Mouse (Mus musculus): ENCODE results near the gene Efnb3. TPM values are rescaled to one million over a fixed set of nuclear protein-coding genes. Genes with fewer than 3 reads are reported as not detected.
A peak's percentile ranks its signal among the peaks of the same experiment; 100 is the strongest.
"Not testable (repeated sequence)": the region's sequence is repeated elsewhere in the genome, so short reads cannot be mapped to it uniquely, and the experiment has no call there.

Efnb3 gene
- polyA plus RNA-seq, 1 experiment from 2014 or later: 68.1 TPM

DNA sequence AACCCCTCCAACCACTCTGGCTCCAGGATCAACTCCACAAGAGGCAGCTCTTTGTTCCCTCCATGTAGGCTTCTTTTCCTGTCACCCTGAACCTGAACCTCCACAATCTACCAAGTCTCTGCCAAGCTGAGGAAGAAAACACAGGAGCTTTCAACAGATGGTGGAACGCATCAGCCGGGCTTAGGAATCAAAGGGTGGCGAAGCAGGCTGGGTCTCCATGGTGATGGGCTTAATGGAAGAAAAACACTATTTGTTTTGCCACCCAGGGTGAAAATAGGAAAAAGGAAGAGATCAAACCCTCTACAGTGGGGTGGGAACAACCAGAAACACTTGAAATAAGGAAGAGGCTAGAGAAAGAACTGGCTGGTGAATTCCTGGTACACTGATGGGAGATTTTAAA is 16.4 kb downstream of the Efnb3 start:
- no peak for ATAC-seq (ENCODE audit: low read depth)
- no peaks in the 10 kb centered on the region for H3K36me3 ChIP-seq
- peaks cover 44% of the 10 kb centered on the region for H3K4me1 ChIP-seq (replicated peaks)
- H3K27me3 ChIP-seq: no peaks in the 10 kb centered on the region
- H3K27ac ChIP-seq (replicated peaks): 0 out of 2 replicates have a peak overlapping the region, but pooled peaks have one; percentile 23
- WGBS: 10% methylated on average over 3 of the region's 3 CpGs
- no peaks in the 10 kb centered on the region for H3K9me3 ChIP-seq
- no peak overlapping the region for H3K9ac ChIP-seq
- H3K4me2 ChIP-seq: no peak overlapping the region
- H3K4me3 ChIP-seq: no peak overlapping the region

DNA sequence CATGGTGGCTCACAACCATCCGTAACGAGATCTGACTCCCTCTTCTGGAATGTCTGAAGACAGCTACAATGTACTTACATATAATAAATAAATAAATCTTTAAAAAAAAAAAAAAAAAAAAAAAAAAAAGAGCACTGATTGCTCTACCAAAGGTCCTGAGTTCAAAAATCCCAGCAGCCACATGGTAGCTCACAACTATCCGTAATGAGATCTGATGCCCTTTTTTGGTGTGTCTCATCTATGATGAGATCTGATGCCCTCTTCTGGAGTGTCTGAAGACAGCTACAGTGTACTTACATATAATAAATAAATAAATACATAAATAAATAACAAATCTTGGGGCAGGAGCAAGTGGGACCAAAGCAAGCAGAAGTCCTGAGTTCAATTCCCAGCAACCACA is 18.3 kb downstream of the Efnb3 start:
- not testable (repeated sequence) for H3K9me3 ChIP-seq; H3K9ac ChIP-seq; H3K27ac ChIP-seq (replicated peaks); H3K4me2 ChIP-seq; ATAC-seq (ENCODE audit: low read depth); H3K4me3 ChIP-seq; H3K36me3 ChIP-seq; H3K27me3 ChIP-seq
- H3K4me1 ChIP-seq (replicated peaks): peaks cover 25% of the 10 kb centered on the region
- WGBS: 70% methylated on average over 1 of the region's 3 CpGs

DNA sequence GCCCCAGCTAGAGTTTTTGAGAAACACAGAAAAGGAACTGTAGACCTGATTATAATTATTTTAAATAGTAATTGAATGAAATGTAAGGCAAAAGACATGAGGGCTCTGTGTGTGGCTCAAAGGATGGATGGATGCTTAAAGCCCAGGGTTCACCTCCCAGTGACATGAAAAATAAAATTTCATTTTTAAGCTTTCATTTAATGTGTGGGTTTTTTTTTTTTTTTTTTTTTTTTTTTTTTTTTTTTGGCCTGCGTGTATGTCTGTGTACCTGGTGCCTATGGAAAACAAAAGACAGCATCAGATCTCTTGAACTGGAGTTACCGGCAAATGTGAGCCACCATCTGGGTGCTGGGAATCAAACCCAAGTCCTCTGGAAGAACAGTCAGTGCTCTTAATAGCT is 19.3 kb downstream of the Efnb3 start:
- Histone ChIP-seq H3K27me3 (no peaks in the 10 kb centered on the region), H3K4me1 (replicated peaks) (peaks cover 16% of the 10 kb centered on the region), H3K36me3 (no peaks in the 10 kb centered on the region), H3K4me3 (no peak overlapping the region), H3K27ac (replicated peaks) (no peak overlapping the region), H3K4me2 (no peak overlapping the region), H3K9me3 (no peaks in the 10 kb centered on the region), H3K9ac (no peak overlapping the region)
- no peak for ATAC-seq (ENCODE audit: low read depth)
- WGBS: 93% methylated on average over 2 of the region's 2 CpGs

DNA sequence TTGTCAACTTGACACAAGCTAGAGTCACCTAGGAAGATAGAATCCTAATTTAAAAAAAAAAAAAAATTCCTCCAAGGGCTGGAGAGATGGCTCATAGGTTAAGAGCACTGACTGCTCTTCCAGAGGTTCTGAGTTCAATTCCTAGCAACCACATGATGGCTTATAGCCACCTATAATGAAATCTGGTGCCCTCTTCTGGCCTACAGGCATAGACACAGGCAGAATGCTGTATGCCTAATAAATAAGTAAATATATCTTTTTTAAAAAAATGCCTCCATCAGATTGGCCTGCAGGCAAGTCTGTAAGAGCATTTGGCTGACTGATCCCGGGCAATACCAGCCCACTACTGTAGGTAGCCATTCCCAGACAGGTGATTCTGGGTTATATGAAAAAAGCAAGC is 25.0 kb downstream of the Efnb3 start:
- Histone ChIP-seq H3K27me3 (no peaks in the 10 kb centered on the region), H3K9me3 (no peaks in the 10 kb centered on the region), H3K4me3 (no peak overlapping the region), H3K4me2 (no peak overlapping the region), H3K36me3 (no peaks in the 10 kb centered on the region), H3K27ac (replicated peaks) (no peak overlapping the region), H3K9ac (no peak overlapping the region), H3K4me1 (replicated peaks) (no peaks in the 10 kb centered on the region)
- no peak for ATAC-seq (ENCODE audit: low read depth)
- WGBS: 76% methylated on average over 1 of the region's 1 CpGs

DNA sequence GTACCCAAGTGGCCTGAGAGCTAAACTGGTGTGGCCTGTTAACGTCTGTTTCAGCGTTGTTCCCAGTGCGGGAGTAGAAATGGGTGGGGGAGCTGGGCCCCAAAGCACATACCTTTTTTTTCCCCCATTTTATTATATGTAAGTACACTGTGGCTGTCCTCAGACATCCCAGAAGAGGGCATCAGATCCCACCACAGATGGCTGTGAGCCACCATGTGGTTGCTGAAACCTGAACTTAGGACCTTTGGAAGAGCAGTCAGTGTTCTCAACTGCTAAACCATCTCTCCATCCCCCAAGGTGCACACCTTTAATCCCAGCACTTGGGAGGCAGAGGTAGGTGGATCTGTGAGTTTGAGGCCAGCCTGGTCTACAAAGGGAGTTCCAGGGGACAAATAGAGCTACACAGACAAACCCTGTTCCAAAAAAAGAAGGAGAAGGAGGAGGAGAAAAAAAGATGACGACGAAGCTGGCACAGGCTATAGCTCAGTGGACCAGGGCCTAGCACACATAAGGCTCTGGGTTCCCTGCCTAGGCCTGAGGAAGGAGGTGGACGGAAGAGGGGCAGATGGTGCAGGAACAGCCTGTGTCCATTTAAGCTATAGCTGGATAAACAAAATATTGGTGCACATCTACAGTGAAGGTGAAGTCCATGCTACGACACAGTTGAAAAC is 27.4 kb downstream of the Efnb3 start:
- Histone ChIP-seq H3K27ac (replicated peaks) (no peak overlapping the region), H3K4me1 (replicated peaks) (peaks cover 7% of the 10 kb centered on the region), H3K4me3 (no peak overlapping the region), H3K27me3 (no peaks in the 10 kb centered on the region), H3K9ac (no peak overlapping the region), H3K4me2 (no peak overlapping the region), H3K9me3 (no peaks in the 10 kb centered on the region), H3K36me3 (no peaks in the 10 kb centered on the region)
- ATAC-seq (ENCODE audit: low read depth): no peak
- WGBS: 83% methylated on average over 7 of the region's 7 CpGs

DNA sequence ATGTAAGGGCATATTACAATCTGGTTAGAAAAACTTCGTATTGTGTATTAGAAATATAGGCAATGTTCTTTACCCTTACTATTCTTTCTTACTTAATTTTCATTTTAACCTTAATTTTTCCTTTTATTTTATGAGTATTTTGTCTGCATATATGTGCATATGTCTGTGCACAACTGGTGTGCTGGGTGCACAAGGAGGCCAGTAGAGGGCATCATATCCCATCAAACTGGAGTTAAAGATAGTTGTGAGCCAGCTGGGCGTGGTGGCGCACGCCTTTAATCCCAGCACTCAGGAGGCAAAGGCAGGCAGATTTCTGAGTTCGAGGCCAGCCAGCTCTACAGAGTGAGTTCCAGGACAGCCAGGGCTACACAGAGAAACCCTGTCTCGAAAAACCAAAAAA is 29.2 kb downstream of the Efnb3 start:
- H3K4me2 ChIP-seq; H3K9ac ChIP-seq; H3K27me3 ChIP-seq; H3K4me3 ChIP-seq; H3K36me3 ChIP-seq; H3K27ac ChIP-seq (replicated peaks); ATAC-seq (ENCODE audit: low read depth); H3K9me3 ChIP-seq: not testable (repeated sequence)
- H3K4me1 ChIP-seq (replicated peaks): peaks cover 24% of the 10 kb centered on the region
- WGBS: 91% methylated on average over 6 of the region's 6 CpGs

DNA sequence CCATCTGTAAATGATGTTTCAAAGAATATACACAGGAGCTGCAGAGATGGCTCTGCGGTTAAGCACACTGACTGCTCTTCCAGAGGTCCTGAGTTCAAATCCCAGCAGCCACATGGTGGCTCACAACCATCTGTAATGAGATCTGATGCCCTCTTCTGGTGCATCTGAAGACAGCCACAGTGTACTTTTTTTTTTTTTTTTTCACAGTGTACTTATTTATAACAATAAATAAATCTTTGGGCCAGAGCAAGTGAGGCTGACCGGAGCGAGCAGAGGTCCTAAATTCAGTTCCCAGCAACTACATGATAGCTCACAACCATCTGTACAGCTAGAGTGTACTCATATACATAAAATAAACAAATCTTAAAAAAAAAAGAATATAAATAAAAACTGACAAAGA is 29.7 kb downstream of the Efnb3 start:
- H3K9me3 ChIP-seq; H3K4me3 ChIP-seq; H3K4me2 ChIP-seq; ATAC-seq (ENCODE audit: low read depth); H3K27me3 ChIP-seq; H3K27ac ChIP-seq (replicated peaks); H3K9ac ChIP-seq; H3K36me3 ChIP-seq: not testable (repeated sequence)
- H3K4me1 ChIP-seq (replicated peaks): peaks cover 24% of the 10 kb centered on the region
- WGBS: 89% methylated on average over 3 of the region's 3 CpGs

DNA sequence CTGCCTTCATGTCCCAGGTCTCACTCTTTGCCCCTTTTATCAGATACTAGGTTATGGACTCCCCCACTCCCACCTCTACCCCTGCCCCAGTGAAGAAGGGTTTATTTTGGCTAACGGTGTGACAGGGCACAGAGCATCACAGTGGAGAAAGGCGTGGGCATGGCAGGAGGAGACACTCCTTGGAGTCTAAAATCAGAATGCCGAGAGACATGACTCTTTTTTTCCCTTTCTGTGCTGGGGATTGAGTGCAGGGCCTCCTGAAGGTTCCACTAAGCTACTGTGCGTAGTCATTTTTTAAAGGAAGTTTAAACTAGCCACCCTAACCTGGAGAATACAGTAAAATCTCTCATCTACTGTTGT is 32.0 kb downstream of the Efnb3 start:
- WGBS: 61% methylated on average over 4 of the region's 4 CpGs
- ATAC-seq (ENCODE audit: low read depth): no peak; the same call in 1 of the 2 replicates
- peaks cover 24% of the 10 kb centered on the region for H3K4me1 ChIP-seq (replicated peaks)
- no peak overlapping the region for H3K4me3 ChIP-seq
- no peaks in the 10 kb centered on the region for H3K9me3 ChIP-seq
- peak overlapping the region; percentile 71 for H3K9ac ChIP-seq
- H3K4me2 ChIP-seq: peak overlapping the region; percentile 51; the same call in 1 of the 2 replicates
- no peaks in the 10 kb centered on the region for H3K36me3 ChIP-seq
- no peaks in the 10 kb centered on the region for H3K27me3 ChIP-seq
- H3K27ac ChIP-seq (replicated peaks): peak overlapping the region; percentile 95

DNA sequence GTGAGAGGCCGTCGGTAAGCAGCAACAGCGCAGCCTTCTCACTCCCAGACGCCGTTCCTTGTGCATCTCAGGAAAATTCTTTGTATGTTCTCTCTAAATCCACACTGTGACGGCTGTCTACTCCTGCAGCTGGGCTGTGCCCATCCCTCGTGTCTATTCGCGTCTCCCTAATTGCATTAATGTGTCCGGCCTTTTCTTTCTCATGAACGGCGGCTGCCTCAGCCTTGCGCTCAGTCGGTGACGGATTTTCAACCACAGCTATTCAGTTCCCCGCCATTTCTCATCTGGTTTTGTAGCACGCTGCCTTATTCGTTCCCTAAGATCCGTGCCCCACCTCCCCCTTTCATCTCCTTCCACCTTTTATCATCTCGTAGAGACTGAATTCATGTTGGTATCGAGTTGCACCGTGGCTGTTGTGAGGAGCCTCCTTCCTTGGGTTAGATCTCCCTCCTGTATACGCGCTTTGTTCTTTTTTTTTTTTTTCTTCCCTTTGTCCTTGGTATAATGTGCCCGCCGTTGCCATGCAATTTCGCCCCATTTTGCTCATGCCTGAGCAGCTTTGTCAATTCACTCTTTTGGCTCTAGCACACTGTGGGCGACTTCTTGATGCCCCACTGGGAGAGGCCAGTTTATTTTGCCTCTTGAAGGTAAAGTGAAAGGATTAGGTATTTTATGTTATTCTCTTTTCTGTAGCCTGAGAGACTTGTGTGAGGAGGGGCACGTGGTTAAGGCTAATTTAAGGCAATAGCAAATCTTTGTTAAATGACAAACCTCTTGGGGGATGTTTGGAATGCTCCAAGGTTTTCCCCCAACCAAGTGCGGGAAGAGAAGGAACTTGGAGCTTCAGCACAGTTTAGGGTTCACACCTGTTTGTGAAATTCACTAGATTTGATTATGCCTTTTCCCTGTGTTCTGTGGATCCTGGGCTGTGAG is 32.6 kb downstream of the Efnb3 start:
- ATAC-seq (ENCODE audit: low read depth): peak; percentile 77
- peak overlapping the region; percentile 23 for H3K4me3 ChIP-seq
- peaks cover 24% of the 10 kb centered on the region for H3K4me1 ChIP-seq (replicated peaks)
- no peaks in the 10 kb centered on the region for H3K36me3 ChIP-seq
- peak overlapping the region; percentile 51 for H3K4me2 ChIP-seq
- WGBS: 2% methylated on average over 30 of the region's 30 CpGs
- peak overlapping the region; percentile 95 for H3K27ac ChIP-seq (replicated peaks)
- H3K9ac ChIP-seq: peak overlapping the region; percentile 71
- no peaks in the 10 kb centered on the region for H3K9me3 ChIP-seq
- H3K27me3 ChIP-seq: no peaks in the 10 kb centered on the region

DNA sequence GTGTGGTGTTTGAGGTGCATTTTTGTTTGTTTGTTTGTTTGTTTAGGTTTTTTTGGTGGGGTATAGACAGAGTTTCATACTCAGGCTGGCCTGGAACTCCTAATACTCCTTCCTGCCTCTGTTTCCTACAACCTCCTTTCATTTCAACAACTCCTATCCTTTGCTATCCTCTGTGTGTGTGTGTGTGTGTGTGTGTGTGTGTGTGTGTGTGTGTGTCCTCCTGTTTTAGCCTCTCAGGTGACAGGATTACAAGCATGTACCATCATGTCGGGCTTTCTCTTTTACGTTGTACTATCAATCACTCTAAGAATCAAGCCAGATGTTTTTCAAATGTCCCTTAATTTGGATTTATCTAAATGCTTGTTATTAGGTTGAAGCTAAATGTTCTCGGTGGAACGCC is 33.4 kb downstream of the Efnb3 start:
- H3K27me3 ChIP-seq: no peaks in the 10 kb centered on the region
- H3K27ac ChIP-seq (replicated peaks): peak overlapping the region; percentile 95
- ATAC-seq (ENCODE audit: low read depth): peak; percentile 54; the same call in 1 of the 2 replicates
- WGBS: 13% methylated on average over 4 of the region's 4 CpGs
- no peaks in the 10 kb centered on the region for H3K36me3 ChIP-seq
- no peaks in the 10 kb centered on the region for H3K9me3 ChIP-seq
- peaks cover 24% of the 10 kb centered on the region for H3K4me1 ChIP-seq (replicated peaks)
- H3K9ac ChIP-seq: peak overlapping the region; percentile 71
- H3K4me2 ChIP-seq: peak overlapping the region; percentile 51
- peak overlapping the region; percentile 23 for H3K4me3 ChIP-seq

DNA sequence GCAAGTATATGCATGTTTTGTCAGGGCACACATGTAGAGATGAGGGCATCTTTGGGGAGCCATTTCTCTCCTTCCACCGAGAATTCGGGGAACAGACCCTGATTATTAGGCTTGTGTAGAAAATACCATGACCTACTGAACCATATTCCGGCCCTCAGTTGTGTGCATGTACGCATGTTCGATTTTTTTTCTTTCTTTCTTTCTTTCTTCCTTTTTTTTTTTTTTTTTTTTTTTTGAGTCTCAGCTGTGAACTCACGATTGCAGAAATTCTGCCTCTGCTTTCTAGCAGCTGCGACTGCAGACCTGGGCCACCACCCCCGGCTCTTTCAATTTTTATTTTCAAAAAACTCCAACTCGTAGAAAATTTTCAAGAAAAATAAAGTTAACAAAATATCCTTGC is 34.3 kb downstream of the Efnb3 start:
- Histone ChIP-seq H3K4me3 (no peak overlapping the region), H3K9me3 (no peaks in the 10 kb centered on the region), H3K27ac (replicated peaks) (peak overlapping the region; percentile 95; the same call in 1 of the 2 replicates), H3K9ac (0 out of 2 replicates have a peak overlapping the region, but pooled peaks have one; percentile 71), H3K4me2 (no peak overlapping the region), H3K27me3 (no peaks in the 10 kb centered on the region), H3K4me1 (replicated peaks) (peaks cover 24% of the 10 kb centered on the region), H3K36me3 (no peaks in the 10 kb centered on the region)
- 80% methylated on average over 9 of the region's 9 CpGs for WGBS
- no peak for ATAC-seq (ENCODE audit: low read depth)

DNA sequence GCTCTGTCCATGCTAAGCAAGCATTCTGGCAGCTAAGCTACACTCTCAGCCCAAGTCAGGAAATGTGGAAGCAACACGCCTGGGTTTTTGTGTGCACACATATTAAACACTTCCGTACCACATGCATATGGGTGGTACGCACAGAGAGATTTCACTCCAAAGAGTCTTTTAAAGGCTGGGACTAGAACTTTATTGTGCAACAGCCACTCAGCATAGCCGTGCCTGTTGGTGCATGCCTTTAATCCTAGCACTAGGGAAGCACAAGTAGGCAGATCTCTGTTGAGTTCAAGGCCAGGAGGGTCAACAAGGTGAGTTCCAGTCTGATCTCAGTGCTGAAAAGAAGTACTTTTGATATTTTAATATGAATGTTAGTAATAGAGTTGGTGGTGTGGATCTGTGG is 36.4 kb downstream of the Efnb3 start:
- Histone ChIP-seq H3K27ac (replicated peaks) (no peak overlapping the region), H3K4me1 (replicated peaks) (peaks cover 30% of the 10 kb centered on the region), H3K9me3 (no peaks in the 10 kb centered on the region), H3K4me2 (no peak overlapping the region), H3K4me3 (no peak overlapping the region), H3K36me3 (no peaks in the 10 kb centered on the region), H3K27me3 (no peaks in the 10 kb centered on the region), H3K9ac (no peak overlapping the region)
- ATAC-seq (ENCODE audit: low read depth): no peak
- WGBS: 92% methylated on average over 4 of the region's 4 CpGs
